Mouse (Mus musculus) heart, postnatal 0 days (tissue): ENCODE results near the gene Il27. TPM values are rescaled to one million over a fixed set of nuclear protein-coding genes. Genes with fewer than 3 reads are reported as not detected.

Experiments
- ATAC-seq: fragments of 200-750 bp; cut with Nextera tagmentation; 2 replicates; pipeline ENCODE4 v1.8.0; 2017; ENCODE audit warnings: low read depth, moderate number of reproducible peaks, moderate library complexity; ENCODE audit not compliant: insufficient read depth
- DNase-seq: peaks from one replicate; pipeline ENCODE4 v3.0.0-alpha.2; 2016; ENCODE audit warnings: low spot score
- H3K27ac ChIP-seq: fragments of 300-500 bp; sonication (generic); 2 replicates; pipeline ENCODE4 v1.5.1; 2014; ENCODE audit warnings: low read depth, mild to moderate bottlenecking
- H3K27me3 ChIP-seq: fragments of 300-500 bp; sonication (generic); 2 replicates; pipeline ENCODE4 v1.6.1; 2014; ENCODE audit warnings: low read length, mixed read lengths; ENCODE audit not compliant: control insufficient read depth, insufficient read depth
- H3K36me3 ChIP-seq: fragments of 300-500 bp; sonication (generic); replicated peaks from 2 replicates; pipeline ENCODE4 v1.6.1; 2014; ENCODE audit warnings: low read length, mixed read lengths; ENCODE audit not compliant: control insufficient read depth, insufficient read depth
- H3K4me1 ChIP-seq: fragments of 300-500 bp; sonication (generic); 2 replicates; pipeline ENCODE4 v1.6.1; 2014; ENCODE audit warnings: antibody characterized with exemption; ENCODE audit not compliant: control insufficient read depth, insufficient read depth
- H3K4me2 ChIP-seq: fragments of 300-500 bp; sonication (generic); 2 replicates; pipeline ENCODE4 v1.6.1; 2014; ENCODE audit warnings: low read depth, mild to moderate bottlenecking, low read length, moderate library complexity
- H3K4me3 ChIP-seq: fragments of 300-500 bp; sonication (generic); 2 replicates; pipeline ENCODE4 v1.5.1; 2014; ENCODE audit warnings: low read depth, low read length
- H3K9ac ChIP-seq: fragments of 300-500 bp; sonication (generic); replicated peaks from 2 replicates; pipeline ENCODE4 v1.6.1; 2014; ENCODE audit warnings: low read depth, low read length, mixed read lengths
- H3K9me3 ChIP-seq: fragments of 300-500 bp; sonication (generic); replicated peaks from 2 replicates; pipeline ENCODE4 v1.6.1; 2016; ENCODE audit warnings: low read length; ENCODE audit not compliant: control insufficient read depth
- CTCF ChIP-seq: IDR thresholded peaks from 2 replicates; pipeline ENCODE4 v1.5.1; 2016; ENCODE audit warnings: antibody characterized with exemption, control low read depth, low read depth
- EP300 ChIP-seq: IDR thresholded peaks from 2 replicates; pipeline ENCODE4 v1.6.1; 2016; ENCODE audit warnings: antibody characterized with exemption, low read depth
- WGBS: fragments of 180-500 bp; shearing (Covaris S2); extraction: QIAGEN DNeasy Blood & Tissue Kit; methylation state at CpG from one replicate; pipeline ENCODE4 v1.1.7; 2014; 5-methylcytosine and 5-hydroxymethylcytosine counted together
- microRNA-seq: library from miRNA; unstranded; fragments of <30 nt; microRNA quantifications from one replicate; pipeline ENCODE4, GENCODE M21; 2016
- polyA plus RNA-seq: library from polyadenylated mRNA; unstranded; fragments of >200 nt; fragmentation: Nextera tagmentation; extraction: Ambion mirVana; gene quantifications from 2 replicates; pipeline ENCODE4 v1.2.1, GENCODE M21; 2015
- total RNA-seq: library from RNA; depleted of rRNA; stranded (reverse); fragments of >200 nt; gene quantifications from 2 replicates; pipeline ENCODE4 v1.2.3, GENCODE M21; 2014; ENCODE audit warnings: low replicate concordance; rRNA removed

Gene Il27
- total and polyA plus RNA-seq, 2 experiments from 2014 or later, result not detected

DNA sequence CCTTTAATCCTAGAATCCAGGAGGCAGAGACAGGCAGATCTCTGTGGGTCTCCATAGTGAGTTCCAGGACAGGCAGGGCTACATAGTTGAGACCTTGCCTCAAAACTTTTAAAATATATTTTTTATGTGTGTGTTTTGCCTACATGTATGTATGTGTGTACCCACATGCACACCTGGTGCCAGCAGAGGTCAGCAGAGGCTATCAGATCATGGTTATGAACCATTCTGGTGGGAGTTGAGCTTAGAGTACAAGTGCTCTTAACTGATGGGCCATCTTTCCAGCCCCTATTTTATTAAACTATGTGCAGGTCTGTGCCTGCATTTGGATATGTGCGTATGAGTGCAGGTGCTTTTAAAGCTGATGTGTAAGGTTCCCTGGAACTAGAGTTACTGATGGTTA is 39.9 kb downstream of the Il27 start:
- Histone ChIP-seq H3K4me2 (no peak overlapping the region), H3K27ac (no peak overlapping the region), H3K9me3 (no peaks in the 10 kb centered on the region), H3K4me1 (no peaks in the 10 kb centered on the region), H3K4me3 (no peak overlapping the region), H3K9ac (no peak overlapping the region), H3K27me3 (no peaks in the 10 kb centered on the region), H3K36me3 (peaks cover 96% of the 10 kb centered on the region)
- ATAC-seq (no peak), DNase-seq (no peak)
- 85% methylated on average over 1 of the region's 1 CpGs for WGBS
- TF ChIP-seq CTCF (no peak), EP300 (no peak)

- no peaks in the 10 kb centered on the region for H3K4me1 ChIP-seq
- 77% methylated on average over 2 of the region's 2 CpGs for WGBS
- H3K9me3 ChIP-seq, result no peaks in the 10 kb centered on the region
- H3K4me3 ChIP-seq, result no peak overlapping the region
- H3K36me3 ChIP-seq, result peaks cover 64% of the 10 kb centered on the region
- H3K9ac ChIP-seq, result no peak overlapping the region
- no peak overlapping the region for H3K27ac ChIP-seq
- no peak for DNase-seq
- ATAC-seq, result no peak
- TF ChIP-seq CTCF (no peak), EP300 (no peak)
- no peak overlapping the region for H3K4me2 ChIP-seq
- H3K27me3 ChIP-seq, result no peaks in the 10 kb centered on the region
Measured at GRCm38 (mm10) chr7:126545631-126546030, 49.1 kb downstream of the Il27 start.

GRCm38 (mm10) chr7:126541661-126542060 is 53.1 kb downstream of the Il27 start:
- Histone ChIP-seq H3K9ac (no peak overlapping the region), H3K27me3 (peaks cover 6% of the 10 kb centered on the region; the same call in 1 of the 2 replicates), H3K4me1 (no peaks in the 10 kb centered on the region), H3K4me3 (no peak overlapping the region), H3K4me2 (no peak overlapping the region), H3K36me3 (peaks cover 25% of the 10 kb centered on the region), H3K9me3 (no peaks in the 10 kb centered on the region), H3K27ac (no peak overlapping the region)
- 66% methylated on average over 1 of the region's 1 CpGs for WGBS
- TF ChIP-seq EP300, result no peak
- no peak for TF ChIP-seq CTCF
- DNase-seq, result no peak
- no peak for ATAC-seq

Small RNA genes within 50 kb of the gene (microRNA-seq; reads per million reads assigned to microRNA genes)
- 2.0 reads per million, percentile 5 among the genes with 10 or more reads in this experiment for gene Mir7059

Other genes starting within 250 kb of the Il27 start
- gene Lat, start 225.4 kb downstream of the Il27 start, total RNA-seq, result 0.73 and 6.7 TPM in 2 replicates
- 0.75 and 1.1 TPM in 2 replicates for gene Lat, start 225.4 kb downstream of the Il27 start, polyA plus RNA-seq
- gene Spns1, start 217.5 kb downstream of the Il27 start, total RNA-seq, result 47.0 and 87.1 TPM in 2 replicates
- 34.6 and 36.0 TPM in 2 replicates for gene Spns1, start 217.5 kb downstream of the Il27 start, polyA plus RNA-seq
- gene Nfatc2ip, start 198.2 kb downstream of the Il27 start, total RNA-seq, result 3.5 and 6.5 TPM in 2 replicates
- 1.2 TPM in 2 replicates for gene Nfatc2ip, start 198.2 kb downstream of the Il27 start, polyA plus RNA-seq
- gene Cd19, start 180.1 kb downstream of the Il27 start, total RNA-seq, result 0.04 TPM in 1 of 2 replicates, not detected in the other
- gene Cd19, start 180.1 kb downstream of the Il27 start, polyA plus RNA-seq, result 0.12 and 0.21 TPM in 2 replicates
- gene Rabep2, start 166.2 kb downstream of the Il27 start, total RNA-seq, result 20.2 and 24.8 TPM in 2 replicates
- gene Rabep2, start 166.2 kb downstream of the Il27 start, polyA plus RNA-seq, result 15.0 and 16.4 TPM in 2 replicates
- 0.92 and 3.8 TPM in 2 replicates for gene Atp2a1, start 131.8 kb downstream of the Il27 start, total RNA-seq
- 0.40 and 0.92 TPM in 2 replicates for gene Atp2a1, start 131.8 kb downstream of the Il27 start, polyA plus RNA-seq
- gene Sh2b1, start 119.5 kb downstream of the Il27 start, total RNA-seq, result 22.6 and 30.3 TPM in 2 replicates
- gene Sh2b1, start 119.5 kb downstream of the Il27 start, polyA plus RNA-seq, result 34.4 and 34.5 TPM in 2 replicates
- 151 and 153 TPM in 2 replicates for gene Tufm, start 107.6 kb downstream of the Il27 start, total RNA-seq
- 199 and 205 TPM in 2 replicates for gene Tufm, start 107.6 kb downstream of the Il27 start, polyA plus RNA-seq
- 21.8 and 35.6 TPM in 2 replicates for gene Atxn2l, start 91.5 kb downstream of the Il27 start, total RNA-seq
- 13.4 and 14.1 TPM in 2 replicates for gene Atxn2l, start 91.5 kb downstream of the Il27 start, polyA plus RNA-seq
- gene Eif3c, start 28.5 kb downstream of the Il27 start, total RNA-seq, result 88.8 and 103 TPM in 2 replicates
- 108 and 114 TPM in 2 replicates for gene Eif3c, start 28.5 kb downstream of the Il27 start, polyA plus RNA-seq
- not detected in 2 replicates for gene Apobr, start 10.0 kb downstream of the Il27 start, total RNA-seq
- gene Apobr, start 10.0 kb downstream of the Il27 start, polyA plus RNA-seq, result 0.34 and 0.40 TPM in 2 replicates
- gene Cln3, start 9.1 kb downstream of the Il27 start, total RNA-seq, result 14.8 and 17.1 TPM in 2 replicates
- gene Cln3, start 9.1 kb downstream of the Il27 start, polyA plus RNA-seq, result 14.9 and 17.0 TPM in 2 replicates
- gene Nupr1, start 35.9 kb upstream of the Il27 start, total RNA-seq, result 1.3 and 4.1 TPM in 2 replicates
- 8.9 and 13.0 TPM in 2 replicates for gene Nupr1, start 35.9 kb upstream of the Il27 start, polyA plus RNA-seq
- gene Sgf29, start 54.4 kb upstream of the Il27 start, total RNA-seq, result 15.9 and 20.7 TPM in 2 replicates
- gene Sgf29, start 54.4 kb upstream of the Il27 start, polyA plus RNA-seq, result 21.9 and 25.3 TPM in 2 replicates
- 64.2 and 78.2 TPM in 2 replicates for gene Sult1a1, start 81.5 kb upstream of the Il27 start, total RNA-seq
- gene Sult1a1, start 81.5 kb upstream of the Il27 start, polyA plus RNA-seq, result 24.8 and 30.4 TPM in 2 replicates
- gene Bola2, start 100.5 kb upstream of the Il27 start, total RNA-seq, result 29.3 and 36.5 TPM in 2 replicates
- gene Bola2, start 100.5 kb upstream of the Il27 start, polyA plus RNA-seq, result 89.0 and 93.7 TPM in 2 replicates
- 6.2 and 12.6 TPM in 2 replicates for gene Slx1b, start 100.8 kb upstream of the Il27 start, total RNA-seq
- 4.9 and 6.3 TPM in 2 replicates for gene Slx1b, start 100.8 kb upstream of the Il27 start, polyA plus RNA-seq
- gene Coro1a, start 112.8 kb upstream of the Il27 start, total RNA-seq, result 14.8 and 25.3 TPM in 2 replicates
- gene Coro1a, start 112.8 kb upstream of the Il27 start, polyA plus RNA-seq, result 8.4 and 8.5 TPM in 2 replicates
- gene Mapk3, start 164.7 kb upstream of the Il27 start, total RNA-seq, result 59.2 and 69.4 TPM in 2 replicates
- gene Mapk3, start 164.7 kb upstream of the Il27 start, polyA plus RNA-seq, result 51.9 and 53.0 TPM in 2 replicates
- 7.3 and 7.9 TPM in 2 replicates for gene Gdpd3, start 171.4 kb upstream of the Il27 start, total RNA-seq
- gene Gdpd3, start 171.4 kb upstream of the Il27 start, polyA plus RNA-seq, result 0.69 and 0.77 TPM in 2 replicates
- 88.9 and 146 TPM in 2 replicates for gene Ypel3, start 182.0 kb upstream of the Il27 start, total RNA-seq
- gene Ypel3, start 182.0 kb upstream of the Il27 start, polyA plus RNA-seq, result 84.1 and 111 TPM in 2 replicates
- 0.23 and 1.3 TPM in 2 replicates for gene Tbx6, start 186.5 kb upstream of the Il27 start, total RNA-seq
- gene Tbx6, start 186.5 kb upstream of the Il27 start, polyA plus RNA-seq, result 0.07 TPM in 1 of 2 replicates, not detected in the other
- 93.7 and 118 TPM in 2 replicates for gene Ppp4c, start 197.6 kb upstream of the Il27 start, total RNA-seq
- gene Ppp4c, start 197.6 kb upstream of the Il27 start, polyA plus RNA-seq, result 75.8 and 77.4 TPM in 2 replicates
- 0.99 and 2.9 TPM in 2 replicates for gene Fam57b, start 202.7 kb upstream of the Il27 start, total RNA-seq
- gene Fam57b, start 202.7 kb upstream of the Il27 start, polyA plus RNA-seq, result 2.6 and 3.0 TPM in 2 replicates
- gene 4930451I11Rik, start 236.7 kb upstream of the Il27 start, total RNA-seq, result not detected in 2 replicates
- gene 4930451I11Rik, start 236.7 kb upstream of the Il27 start, polyA plus RNA-seq, result not detected in 2 replicates